Mouse (Mus musculus) induced T-regulatory cell, adult 2 months (primary cell): Measurements from ENCODE around the gene Clspn.
A peak's percentile ranks its signal among the peaks of the same experiment; 100 is the strongest.
"Not testable (repeated sequence)": the region's sequence is repeated elsewhere in the genome, so short reads cannot be mapped to it uniquely, and the experiment has no call there.

Source experiments
- DNase-seq: peaks from one replicate; pipeline ENCODE4 v3.0.0-alpha.2; 2012; ENCODE audit warnings: low read depth

The Clspn gene

GRCm38 (mm10) chr4:126556809-126557711 is at the start of gene Clspn:
TSS of gene Clspn (plus strand) at chr4:126556935.
- peak; percentile 95 for DNase-seq

GRCm38 (mm10) chr4:126508110-126508899 is 48.4 kb upstream of the Clspn start:
- no peak for DNase-seq

DNA sequence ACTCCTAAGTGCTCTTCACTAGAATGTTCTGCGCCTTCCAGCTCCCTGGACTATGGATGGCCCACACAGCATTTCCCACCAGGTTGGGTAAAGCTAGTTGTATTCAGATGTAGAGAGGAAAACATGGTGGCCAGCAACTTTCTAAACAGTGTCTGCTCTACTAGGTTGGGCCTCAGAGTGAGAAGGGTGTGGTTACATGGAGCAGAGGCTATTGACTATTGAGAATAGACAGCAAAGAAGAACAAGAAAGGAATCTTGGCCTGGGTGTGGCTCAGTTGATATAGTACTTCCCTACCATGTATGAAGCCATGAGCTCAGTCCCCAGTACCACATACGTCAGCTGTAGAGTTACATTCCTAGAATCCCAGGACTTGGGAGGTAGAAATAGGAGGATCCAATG is 47.7 kb upstream of the Clspn start:
- DNase-seq = no peak

- no peak for DNase-seq
These were observed 45.7 kb upstream of the Clspn start for GRCm38 (mm10) chr4:126511013-126511412.

DNA sequence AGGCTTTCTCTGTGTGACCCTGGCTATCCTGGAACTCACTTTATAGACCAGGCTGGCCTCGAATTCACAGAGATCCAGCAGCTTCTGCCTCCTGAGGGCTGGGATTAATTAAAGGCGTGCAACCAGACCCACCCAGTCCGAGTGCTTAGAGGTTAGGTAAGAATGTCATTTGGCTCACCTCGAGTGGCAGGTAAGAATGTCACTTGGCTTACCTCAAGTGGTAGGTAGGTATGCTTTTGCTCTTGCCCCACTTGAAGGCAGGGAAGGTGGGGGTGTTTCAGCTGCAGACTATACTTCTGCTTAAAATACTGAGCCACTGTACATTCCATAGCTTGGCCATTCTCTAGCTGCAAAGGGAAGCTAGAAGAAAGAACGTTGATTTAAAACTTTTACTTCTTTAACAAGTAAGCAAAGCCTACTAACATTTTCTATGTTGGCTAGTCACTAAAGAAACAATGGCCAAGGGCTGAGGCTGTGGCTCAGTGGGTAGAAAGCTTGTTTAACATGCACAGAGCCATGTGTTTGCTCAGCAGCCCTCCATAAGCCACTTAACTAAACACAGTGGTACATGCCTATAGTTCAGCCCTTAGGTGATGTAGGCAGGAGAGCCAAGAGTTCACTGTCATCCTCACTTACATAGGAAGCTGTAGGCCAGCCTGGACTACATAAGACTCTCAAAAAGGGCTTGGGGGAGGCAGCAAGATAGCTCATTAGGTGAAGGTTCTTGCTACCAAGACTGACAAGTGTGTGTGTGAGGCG is 44.2 kb upstream of the Clspn start:
- DNase-seq = no peak

DNA sequence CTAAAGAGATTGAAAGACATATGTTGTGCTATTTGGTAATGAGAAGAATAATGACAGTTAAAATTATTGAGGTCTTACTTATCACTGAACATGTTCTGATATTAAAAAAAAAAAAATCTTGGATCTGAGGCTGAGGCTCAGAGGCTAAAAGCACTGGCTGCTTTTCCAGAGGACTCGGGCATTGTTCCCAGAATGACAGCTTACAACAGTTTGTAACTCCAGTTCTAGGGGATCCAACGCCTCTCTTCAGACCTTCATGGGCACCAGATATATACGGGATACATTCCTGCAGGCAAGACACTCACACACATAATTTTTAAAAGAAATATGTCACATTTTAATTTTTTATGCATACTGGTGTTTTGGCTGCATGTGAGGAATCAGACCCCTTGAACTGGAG is 30.6 kb upstream of the Clspn start:
- no peak for DNase-seq

DNA sequence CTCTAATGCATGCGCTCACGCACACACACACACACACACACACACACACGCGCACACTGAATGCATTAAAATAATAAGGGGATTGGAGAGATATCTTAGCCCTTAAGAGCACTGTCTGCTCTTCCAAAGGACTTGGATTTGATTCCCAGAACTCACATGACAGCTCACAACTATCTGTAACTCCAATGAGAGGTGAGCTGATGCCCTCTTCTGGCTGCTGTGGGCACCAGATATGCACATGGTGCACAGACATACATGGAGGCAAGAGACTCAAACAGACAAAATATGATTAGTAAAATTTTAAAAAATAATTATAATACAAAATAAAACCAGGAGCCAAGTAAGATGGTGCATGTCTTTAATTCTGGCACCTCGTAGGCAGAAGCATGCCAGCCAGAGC is 29.9 kb upstream of the Clspn start:
- DNase-seq = no peak

DNA sequence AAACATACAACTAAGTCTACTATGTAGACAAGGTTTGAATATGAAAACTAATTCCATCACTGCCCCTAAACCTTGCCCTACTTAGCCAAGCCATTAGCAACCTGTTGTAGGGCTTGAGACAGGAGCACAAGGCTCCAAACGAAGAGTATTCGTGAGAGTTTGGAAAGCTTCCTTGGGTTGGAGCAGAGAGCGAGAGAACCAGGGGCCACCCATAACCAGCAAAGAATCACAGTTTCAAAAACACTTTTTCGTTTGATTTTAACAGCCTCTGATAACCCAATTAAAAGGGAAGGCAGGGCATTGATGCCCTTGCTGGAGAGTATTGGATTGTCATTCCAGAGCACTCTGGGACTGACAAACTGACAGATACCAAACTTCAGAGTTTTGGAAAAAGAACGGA is 24.4 kb upstream of the Clspn start:
- DNase-seq = peak; percentile 7

DNA sequence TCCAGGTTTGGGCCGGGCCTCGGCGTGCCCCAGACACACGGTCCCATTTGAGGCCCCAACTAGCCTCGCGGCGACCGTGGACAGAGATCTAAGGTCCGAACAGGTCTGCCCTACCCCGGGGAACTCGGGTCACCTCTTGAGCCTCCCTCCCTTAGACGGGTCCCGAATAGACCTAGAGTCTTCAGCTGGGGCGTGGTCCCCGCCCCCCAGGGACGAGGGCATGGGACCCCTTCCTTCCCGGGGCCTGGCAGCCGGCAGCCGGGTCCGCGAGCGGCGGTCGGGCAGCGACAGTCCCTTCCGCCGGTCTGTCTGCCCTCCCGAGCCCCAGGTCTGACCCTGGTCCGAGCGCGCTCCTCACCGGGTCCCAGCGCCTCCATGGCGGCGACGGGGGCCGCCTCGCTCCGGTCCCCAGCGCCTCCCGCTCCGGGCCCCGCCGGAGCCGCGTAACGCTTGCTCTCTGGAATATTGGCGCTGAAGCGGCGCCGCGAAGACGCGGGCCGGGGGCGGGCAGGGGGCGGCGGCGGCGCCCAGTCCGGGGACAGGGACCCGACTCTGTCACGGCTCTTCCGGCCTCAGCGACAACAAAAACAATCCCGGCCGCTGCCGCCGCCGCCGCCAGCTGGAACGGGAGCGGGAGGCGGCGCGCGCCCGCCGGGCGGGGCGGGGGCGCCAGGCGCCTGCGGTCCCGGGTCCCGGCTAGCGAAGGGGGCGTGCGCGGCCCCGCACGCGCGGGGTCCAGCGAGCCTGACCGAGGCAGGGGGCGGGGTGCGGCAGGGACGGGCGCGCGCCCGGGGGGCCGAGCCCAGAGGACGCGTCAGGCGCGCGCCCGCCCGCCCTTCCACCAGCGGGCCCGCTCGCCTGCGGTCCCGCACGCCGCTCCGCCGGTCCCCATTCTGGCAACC is 23.7 kb upstream of the Clspn start, which contains the start of gene Ago4:
TSS of gene Ago4 (minus strand) at position 646 of the 902 bp plus-strand sequence.
- peak; percentile 50 for DNase-seq

DNA sequence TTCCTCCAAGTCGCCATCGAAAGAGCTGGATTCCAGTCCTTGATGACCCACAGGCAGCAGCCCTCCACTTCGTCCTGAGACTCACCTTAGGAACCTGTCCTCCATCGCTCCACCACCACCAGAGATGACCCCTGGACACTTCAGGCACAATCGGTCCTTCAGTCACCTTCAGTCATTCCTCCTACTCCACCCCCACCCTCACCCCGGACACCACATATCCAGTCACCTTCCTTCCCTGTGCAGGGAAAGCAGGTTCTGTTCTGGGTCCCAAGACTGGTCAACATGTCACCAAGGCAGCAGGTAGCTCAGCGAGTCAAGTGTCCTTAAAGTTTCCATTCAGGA is 23.0 kb upstream of the Clspn start:
- no peak for DNase-seq

GRCm38 (mm10) chr4:126535631-126536030 is 21.1 kb upstream of the Clspn start:
- not testable (repeated sequence) for DNase-seq

- DNase-seq = no peak
These were observed 19.9 kb upstream of the Clspn start for GRCm38 (mm10) chr4:126536865-126537264.

- no peak for DNase-seq
These were observed 16.2 kb upstream of the Clspn start for GRCm38 (mm10) chr4:126540487-126541071.

GRCm38 (mm10) chr4:126542838-126543237 is 13.9 kb upstream of the Clspn start:
- no peak for DNase-seq

GRCm38 (mm10) chr4:126545016-126545415 is 11.7 kb upstream of the Clspn start:
- DNase-seq = no peak

GRCm38 (mm10) chr4:126545703-126546102 is 11.0 kb upstream of the Clspn start:
- DNase-seq = no peak

DNA sequence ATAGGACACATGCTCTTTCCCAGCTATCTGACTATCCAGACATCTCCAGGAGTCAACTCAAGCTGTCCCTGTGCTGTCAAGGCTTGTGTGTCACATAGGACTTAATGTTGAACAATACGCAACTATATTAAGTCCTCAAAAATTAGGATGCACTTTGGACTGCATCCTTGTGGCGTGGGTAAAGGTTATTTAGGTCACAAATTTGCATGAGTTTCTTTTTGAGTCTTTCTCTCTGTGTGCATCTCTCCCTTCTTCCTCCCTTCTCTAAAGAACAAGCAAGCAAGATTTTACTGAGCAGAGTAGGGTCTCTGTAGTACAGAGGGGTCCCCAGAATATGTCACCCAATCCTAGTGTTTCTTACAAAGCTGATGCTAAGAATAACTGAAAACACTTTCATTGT is 10.6 kb upstream of the Clspn start:
- no peak for DNase-seq

- DNase-seq = no peak
These were observed 4.6 kb upstream of the Clspn start for GRCm38 (mm10) chr4:126552136-126552535.

GRCm38 (mm10) chr4:126553105-126553504 is 3.6 kb upstream of the Clspn start:
- DNase-seq = no peak

DNA sequence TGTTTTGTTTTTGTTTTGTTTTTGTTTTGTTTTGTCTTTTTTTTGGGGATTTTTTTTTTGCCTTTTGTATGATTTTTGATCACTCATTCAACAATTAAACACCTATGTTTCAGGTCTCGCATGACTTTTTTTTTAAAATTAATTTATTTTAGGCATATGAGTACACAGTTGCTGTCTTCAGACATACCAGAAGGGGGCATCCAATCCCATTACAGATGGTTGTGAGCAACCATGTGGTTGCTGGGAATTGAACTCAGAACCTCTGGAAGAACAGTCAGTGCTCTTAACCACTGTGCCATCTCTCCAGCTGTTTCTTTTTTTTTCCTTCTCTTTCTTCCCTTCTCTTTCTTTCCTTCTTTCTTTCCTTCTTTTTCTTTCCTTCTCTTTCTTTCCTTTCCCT is 3.0 kb upstream of the Clspn start:
- DNase-seq = no peak

DNA sequence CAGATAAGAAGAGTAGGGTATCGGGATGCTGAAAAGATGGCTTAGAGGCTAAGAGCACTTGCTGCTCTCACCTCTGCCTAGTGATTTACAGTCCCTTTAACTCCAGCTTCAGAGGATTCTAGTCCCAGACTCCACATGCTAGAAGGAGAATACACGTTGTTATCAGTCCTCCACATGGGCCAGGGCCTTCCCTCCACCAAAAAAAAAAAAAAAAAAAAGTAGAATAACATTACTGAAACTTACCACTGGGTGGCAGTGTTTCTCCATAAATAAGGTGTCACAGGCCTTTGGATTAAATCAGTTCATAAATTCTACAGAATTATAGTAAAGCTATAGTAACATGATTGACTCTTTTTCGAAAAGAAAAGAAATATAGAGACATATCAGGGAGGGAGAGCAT is 2.3 kb upstream of the Clspn start:
- DNase-seq = peak; percentile 89
